Mouse (Mus musculus) ovary, adult 18-20 months (tissue): ENCODE measurements around the gene Lnpep.
A peak's percentile ranks its signal among the peaks of the same experiment; 100 is the strongest.
"Not testable (repeated sequence)": the region's sequence is repeated elsewhere in the genome, so short reads cannot be mapped to it uniquely, and the experiment has no call there.

Experiments used
- DNase-seq: peaks from one replicate; pipeline ENCODE4 v3.0.0; 2022; ENCODE audit warnings: low spot score, mixed read lengths

Lnpep gene

GRCm38 (mm10) chr17:17624957-17625586 is at the start of gene Lnpep:
Lnpep (minus strand) TSS chr17:17625050.
- DNase-seq = peak; percentile 92

- DNase-seq = no peak
Observed at GRCm38 (mm10) chr17:17655829-17656176, 31.0 kb upstream of the Lnpep start.

GRCm38 (mm10) chr17:17654997-17655828 is 30.4 kb upstream of the Lnpep start:
- DNase-seq = no peak

GRCm38 (mm10) chr17:17652570-17652969 is 27.7 kb upstream of the Lnpep start:
- DNase-seq = no peak

GRCm38 (mm10) chr17:17645738-17646137 is 20.9 kb upstream of the Lnpep start:
- no peak for DNase-seq

- DNase-seq = no peak
Observed at GRCm38 (mm10) chr17:17637387-17637786, 12.5 kb upstream of the Lnpep start.

GRCm38 (mm10) chr17:17636147-17636546 is 11.3 kb upstream of the Lnpep start:
- DNase-seq = no peak

GRCm38 (mm10) chr17:17634033-17634432 is 9.2 kb upstream of the Lnpep start:
- DNase-seq = no peak

GRCm38 (mm10) chr17:17631985-17632384 is 7.1 kb upstream of the Lnpep start:
- DNase-seq = no peak

GRCm38 (mm10) chr17:17628237-17628879 is 3.5 kb upstream of the Lnpep start:
- DNase-seq = not testable (repeated sequence)

- no peak for DNase-seq
Observed at GRCm38 (mm10) chr17:17627558-17627957, 2.7 kb upstream of the Lnpep start.

GRCm38 (mm10) chr17:17625887-17626679 is 1.2 kb upstream of the Lnpep start:
- no peak for DNase-seq

- DNase-seq = peak; percentile 93
Observed at GRCm38 (mm10) chr17:17624421-17624956, 361 bp downstream of the Lnpep start.

GRCm38 (mm10) chr17:17623890-17624420 is 895 bp downstream of the Lnpep start:
- peak; percentile 63 for DNase-seq

- DNase-seq = no peak
Observed at GRCm38 (mm10) chr17:17623221-17623889, 1.5 kb downstream of the Lnpep start.

GRCm38 (mm10) chr17:17622576-17622975 is 2.3 kb downstream of the Lnpep start:
- no peak for DNase-seq

- DNase-seq = no peak
Observed at GRCm38 (mm10) chr17:17621586-17621985, 3.3 kb downstream of the Lnpep start.

GRCm38 (mm10) chr17:17618463-17618862 is 6.4 kb downstream of the Lnpep start:
- DNase-seq = no peak

- no peak for DNase-seq
Observed at GRCm38 (mm10) chr17:17617440-17618204, 7.2 kb downstream of the Lnpep start.

GRCm38 (mm10) chr17:17612336-17612735 is 12.5 kb downstream of the Lnpep start:
- DNase-seq = no peak
